Mouse (Mus musculus): ENCODE measurements around the gene Ephb2.

The Ephb2 gene

GRCm38 (mm10) chr4:136834815-136835620, 770 bp downstream of the Ephb2 start:
- DNase-seq: peak; percentile 58

- DNase-seq: no peak
Measured at GRCm38 (mm10) chr4:136834439-136834814, 1.4 kb downstream of the Ephb2 start.

GRCm38 (mm10) chr4:136833619-136834351, 2.0 kb downstream of the Ephb2 start:
- no peak for DNase-seq

GRCm38 (mm10) chr4:136832559-136833232, 3.1 kb downstream of the Ephb2 start:
- DNase-seq: no peak

- DNase-seq: no peak
Measured at GRCm38 (mm10) chr4:136830272-136830823, 5.4 kb downstream of the Ephb2 start.

GRCm38 (mm10) chr4:136829837-136830236, 6.0 kb downstream of the Ephb2 start:
- no peak for DNase-seq

GRCm38 (mm10) chr4:136828664-136829569, 6.9 kb downstream of the Ephb2 start:
- no peak for DNase-seq

- DNase-seq: peak; percentile 85
Measured at GRCm38 (mm10) chr4:136824935-136825552, 10.7 kb downstream of the Ephb2 start.

- no peak for DNase-seq
Measured at GRCm38 (mm10) chr4:136820069-136820522, 15.7 kb downstream of the Ephb2 start.

GRCm38 (mm10) chr4:136816701-136817100, 19.1 kb downstream of the Ephb2 start:
- DNase-seq: no peak

GRCm38 (mm10) chr4:136815364-136815763, 20.4 kb downstream of the Ephb2 start:
- no peak for DNase-seq

- DNase-seq: no peak
Measured at GRCm38 (mm10) chr4:136812543-136812942, 23.2 kb downstream of the Ephb2 start.

- no peak for DNase-seq
Measured at GRCm38 (mm10) chr4:136811596-136811995, 24.2 kb downstream of the Ephb2 start.

GRCm38 (mm10) chr4:136808478-136808877, 27.3 kb downstream of the Ephb2 start:
- DNase-seq: no peak

GRCm38 (mm10) chr4:136807448-136808009, 28.3 kb downstream of the Ephb2 start:
- DNase-seq: no peak

GRCm38 (mm10) chr4:136806254-136806653, 29.5 kb downstream of the Ephb2 start:
- DNase-seq: no peak

GRCm38 (mm10) chr4:136804343-136804742, 31.4 kb downstream of the Ephb2 start:
- no peak for DNase-seq

- no peak for DNase-seq
Measured at GRCm38 (mm10) chr4:136802446-136802845, 33.3 kb downstream of the Ephb2 start.

- DNase-seq: no peak
Measured at GRCm38 (mm10) chr4:136801944-136802343, 33.8 kb downstream of the Ephb2 start.

- no peak for DNase-seq
Measured at GRCm38 (mm10) chr4:136801463-136801862, 34.3 kb downstream of the Ephb2 start.

GRCm38 (mm10) chr4:136800366-136800765, 35.4 kb downstream of the Ephb2 start:
- DNase-seq: no peak
